Mouse (Mus musculus) liver, adult 2 months (tissue): Measurements from ENCODE around the gene Glra3.

ENCODE experiments used
- CTCF ChIP-seq: fragments of 200-500 bp; IDR thresholded peaks from 2 replicates; pipeline ENCODE4 v1.5.1; 2011; ENCODE audit warnings: low read depth, low read length, control low read depth
- POLR2A ChIP-seq: fragments of 200-500 bp; IDR thresholded peaks from 2 replicates; pipeline ENCODE4 v1.6.1; 2011; ENCODE audit warnings: low read length, control low read depth; ENCODE audit not compliant: insufficient read depth; ENCODE audit errors: extremely low read depth

DNA sequence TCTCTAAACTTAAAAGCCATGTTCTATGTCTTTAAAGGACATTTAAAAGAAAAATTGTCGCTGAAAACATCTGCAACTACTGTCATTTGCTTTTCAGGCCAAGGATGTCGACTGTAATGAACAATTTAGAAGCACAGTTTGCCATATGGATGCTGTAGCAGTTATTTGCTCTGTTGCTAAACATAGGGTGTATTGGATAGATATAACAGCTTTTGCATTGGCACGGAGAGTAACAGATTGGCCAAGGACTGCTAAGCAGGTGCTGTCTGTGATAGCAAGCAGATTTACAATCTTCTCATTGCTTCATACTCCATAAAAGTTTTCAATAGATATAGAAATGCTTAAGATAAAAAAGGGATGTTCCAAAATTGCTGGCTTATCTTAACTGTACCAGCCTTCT, 57.6 kb downstream of the Glra3 start:
- TF ChIP-seq CTCF (no peak), POLR2A (no peak)
